ENCODE assay signal across 10 mouse cellular contexts in the genomic region with DNA sequence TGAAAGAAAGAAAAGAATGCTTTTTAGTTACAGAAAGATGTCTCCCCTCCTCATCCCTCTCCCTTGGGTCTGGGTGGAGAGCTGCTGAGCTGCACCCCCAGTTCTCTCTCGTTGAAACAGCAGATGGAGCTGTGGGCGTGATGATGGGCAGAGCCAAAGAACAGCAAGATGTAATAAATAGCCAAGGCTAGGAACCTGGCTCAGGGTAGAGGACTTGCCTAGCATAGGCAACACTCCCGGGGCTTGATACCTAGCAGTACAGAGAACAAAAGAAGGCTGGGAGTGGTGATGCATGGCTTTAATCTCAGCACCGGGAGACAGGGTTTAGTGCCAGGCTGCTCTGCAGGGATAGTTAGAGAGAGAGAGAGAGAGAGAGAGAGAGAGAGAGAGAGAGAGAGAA. TPM values are rescaled to one million over a fixed set of nuclear protein-coding genes. Genes with fewer than 3 reads are reported as not detected.
DNase-seq lines count a peak whose midpoint lies in the region; ATAC-seq lines count a peak whose summit lies in the region.
"Had no signal": no experiment of that assay in that cellular context is flagged by ENCODE, and none has a peak within 500 bp of the region (broad histone marks: within the 10 kb centered on the region; RNA-seq: fewer than 3 reads in every experiment).

No protein-coding gene starts in this region.

- peak; percentile 97 for DNase-seq in brain, adult 2 months (ENCODE audit: low read depth, low spot score)
- DNase-seq in cerebellum, adult 9-10 months: peak; percentile 93
- peak; percentile 78 for DNase-seq in layer of hippocampus, adult 11-12 months (ENCODE audit: low spot score)
- peak; percentile 52 to 85 for DNase-seq in left cerebral cortex, adult 9 months (ENCODE audit: low spot score in 2 of 2)
- DNase-seq in spleen, adult 18-20 months: no peak
- no peak for DNase-seq in adrenal gland, postnatal 4 days (ENCODE audit: low spot score in 2 of 2)
- no peak for DNase-seq in lung, postnatal 25 days (ENCODE audit: low spot score)
- DNase-seq: adrenal gland, postnatal 25 days; thymus, adult 18-20 months had no signal

- ATAC-seq in monocyte, adult 5-6 weeks (replicated peaks; ENCODE audit: insufficient number of reproducible peaks, low FRiP score, low TSS enrichment, poor library complexity, severe bottlenecking): no peak

RNA-seq across cellular contexts. Expression of a gene that starts 50.9 kb away (rescaled TPM):
- total RNA-seq in adrenal gland, postnatal 4 days (2021): 1 to 10 TPM; 9.0 to 9.3 TPM
- 7.1 to 16.9 TPM (median 9.6 TPM) in 3 replicates for total RNA-seq in monocyte, adult 5-6 weeks (2017)

RNA-seq across cellular contexts. Expression of a gene that starts 54.7 kb away (rescaled TPM):
- 10 to 100 TPM; 40.3 to 42.0 TPM for total RNA-seq in adrenal gland, postnatal 4 days (2021)
- 24.2 to 56.5 TPM (median 40.6 TPM) in 3 replicates for total RNA-seq in monocyte, adult 5-6 weeks (2017)

Comparison
In these comparisons a context has a peak if more than half of its experiments do, and no peak if none do; other contexts are left out.
1. DNase-seq: peak in brain, adult 2 months (single experiment), cerebellum, adult 9-10 months (single experiment), layer of hippocampus, adult 11-12 months (single experiment) and left cerebral cortex, adult 9 months (2 of 2); none in spleen, adult 18-20 months (0 of 2), adrenal gland, postnatal 4 days (0 of 2) and lung, postnatal 25 days (single experiment).